Mouse (Mus musculus): ENCODE data around the gene Uqcc2. TPM values are rescaled to one million over a fixed set of nuclear protein-coding genes. Genes with fewer than 3 reads are reported as not detected.

The Uqcc2 gene
- polyA plus RNA-seq (2015; fragmentation: Illumina TruSeq; extraction: RNeasy Lipid Tissue Mini Kit (QIAGEN cat#74804); ENCODE audit: insufficient read depth, low read depth, low replicate concordance) = 68.2 TPM

GRCm38 (mm10) chr17:27133551-27134141 is at the start of gene Uqcc2:
Gene Uqcc2, minus strand, starts transcription at chr17:27133916.

GRCm38 (mm10) chr17:27167545-27167944 is 33.8 kb upstream of the Uqcc2 start, which contains the start of gene Ip6k3:
Gene Ip6k3, minus strand, starts transcription at chr17:27167795.

Other genes starting within 250 kb of the Uqcc2 start
- gene Kifc5b, start 216.8 kb downstream of the Uqcc2 start, polyA plus RNA-seq (2015; fragmentation: Illumina TruSeq; extraction: RNeasy Lipid Tissue Mini Kit (QIAGEN cat#74804); ENCODE audit: insufficient read depth, low read depth, low replicate concordance) = not detected
- gene Phf1, start 200.9 kb downstream of the Uqcc2 start, polyA plus RNA-seq (2015; fragmentation: Illumina TruSeq; extraction: RNeasy Lipid Tissue Mini Kit (QIAGEN cat#74804); ENCODE audit: insufficient read depth, low read depth, low replicate concordance) = 27.8 TPM
- 44.3 TPM for gene Cuta, start 194.3 kb downstream of the Uqcc2 start, polyA plus RNA-seq (2015; fragmentation: Illumina TruSeq; extraction: RNeasy Lipid Tissue Mini Kit (QIAGEN cat#74804); ENCODE audit: insufficient read depth, low read depth, low replicate concordance)
- gene Syngap1, start 192.7 kb downstream of the Uqcc2 start, polyA plus RNA-seq (2015; fragmentation: Illumina TruSeq; extraction: RNeasy Lipid Tissue Mini Kit (QIAGEN cat#74804); ENCODE audit: insufficient read depth, low read depth, low replicate concordance) = 3.6 TPM
- gene Zbtb9, start 160.7 kb downstream of the Uqcc2 start, polyA plus RNA-seq (2015; fragmentation: Illumina TruSeq; extraction: RNeasy Lipid Tissue Mini Kit (QIAGEN cat#74804); ENCODE audit: insufficient read depth, low read depth, low replicate concordance) = not detected
- 2.0 TPM for gene Bak1, start 104.9 kb downstream of the Uqcc2 start, polyA plus RNA-seq (2015; fragmentation: Illumina TruSeq; extraction: RNeasy Lipid Tissue Mini Kit (QIAGEN cat#74804); ENCODE audit: insufficient read depth, low read depth, low replicate concordance)
- 4.2 TPM for gene Itpr3, start 76.6 kb downstream of the Uqcc2 start, polyA plus RNA-seq (2015; fragmentation: Illumina TruSeq; extraction: RNeasy Lipid Tissue Mini Kit (QIAGEN cat#74804); ENCODE audit: insufficient read depth, low read depth, low replicate concordance)
- not detected for gene Ip6k3, start 33.9 kb upstream of the Uqcc2 start, polyA plus RNA-seq (2015; fragmentation: Illumina TruSeq; extraction: RNeasy Lipid Tissue Mini Kit (QIAGEN cat#74804); ENCODE audit: insufficient read depth, low read depth, low replicate concordance)
- gene Lemd2, start 70.6 kb upstream of the Uqcc2 start, polyA plus RNA-seq (2015; fragmentation: Illumina TruSeq; extraction: RNeasy Lipid Tissue Mini Kit (QIAGEN cat#74804); ENCODE audit: insufficient read depth, low read depth, low replicate concordance) = 16.8 TPM

Measured in pancreas, adult 10 weeks (tissue).